Mouse (Mus musculus): ENCODE measurements at regions not wholly inside any gene's neighbourhood (a gene's known extent, or its start where the extent isn't known, plus 50 kb on each side); places are given as distances from the start of the nearest gene placed in this dataset.
A peak's percentile ranks its signal among the peaks of the same experiment; 100 is the strongest.
"Not testable (repeated sequence)": the region's sequence is repeated elsewhere in the genome, so short reads cannot be mapped to it uniquely, and the experiment has no call there.

DNA sequence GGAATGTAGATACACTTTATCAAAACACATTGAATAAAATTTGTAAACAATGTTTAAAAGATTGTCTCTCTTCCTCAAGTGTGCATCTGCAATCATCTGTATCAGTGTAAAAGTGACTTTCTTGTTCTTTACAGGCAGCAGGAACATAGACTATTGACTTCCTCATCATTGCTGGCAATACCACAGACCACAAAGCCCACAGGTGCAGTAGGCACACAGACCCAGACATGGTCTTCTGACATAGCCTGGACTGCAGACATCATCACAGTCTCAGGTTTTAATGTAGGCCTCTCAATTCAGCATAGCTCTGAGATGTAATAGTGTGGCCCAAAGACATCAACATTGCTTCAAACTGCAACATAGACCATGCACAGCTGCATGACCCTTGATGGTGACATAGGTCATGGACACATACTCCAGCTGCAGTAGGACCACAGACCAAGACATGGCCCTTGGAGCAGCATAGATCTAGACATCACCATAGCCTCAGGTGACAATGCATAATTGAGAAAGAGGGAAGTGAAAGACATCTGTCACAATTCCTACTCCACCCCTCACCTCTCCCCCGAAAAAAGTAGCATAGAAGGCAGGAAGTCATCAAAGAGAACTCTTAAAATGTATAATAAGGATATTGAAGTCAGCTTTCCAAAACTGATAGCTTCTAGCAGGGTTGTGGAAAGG lies 74.1 kb upstream of the Speer2 start:
- H3K27ac ChIP-seq (replicated peaks; ENCODE audit: low read depth, low read length) = no peak overlapping the region

GRCm38 (mm10) chr16:69943635-69944034 lies 80.1 kb upstream of the Speer2 start:
- Histone ChIP-seq H3K4me3 (ENCODE audit: low read depth, low read length) (no peak overlapping the region), H3K4me1 (ENCODE audit: control insufficient read depth, insufficient read depth, low read length) (no peaks in the 10 kb centered on the region), H3K9ac (ENCODE audit: low read depth, low read length) (no peak overlapping the region), H3K27ac (replicated peaks; ENCODE audit: low read depth, low read length) (no peak overlapping the region), H3K4me2 (ENCODE audit: low read depth, low read length) (no peak overlapping the region), H3K9me3 (ENCODE audit: control insufficient read depth, low read length) (no peaks in the 10 kb centered on the region), H3K36me3 (ENCODE audit: control insufficient read depth, insufficient read depth, low read length) (no peaks in the 10 kb centered on the region), H3K27me3 (replicated peaks; ENCODE audit: control insufficient read depth, insufficient read depth, low read length) (no peaks in the 10 kb centered on the region)
- 85% methylated on average over 1 of the region's 1 CpGs for WGBS
- DNase-seq (ENCODE audit: low spot score) (no peak), ATAC-seq (ENCODE audit: low read depth) (no peak)

More for the DNA sequence above, 74.1 kb upstream of the Speer2 start:
- Histone ChIP-seq H3K4me2 (ENCODE audit: low read depth, low read length) (no peak overlapping the region), H3K4me3 (ENCODE audit: low read depth, low read length) (no peak overlapping the region), H3K9me3 (ENCODE audit: control insufficient read depth, low read length) (no peaks in the 10 kb centered on the region), H3K36me3 (ENCODE audit: control insufficient read depth, insufficient read depth, low read length) (no peaks in the 10 kb centered on the region), H3K9ac (ENCODE audit: low read depth, low read length) (no peak overlapping the region), H3K27me3 (replicated peaks; ENCODE audit: control insufficient read depth, insufficient read depth, low read length) (no peaks in the 10 kb centered on the region), H3K4me1 (ENCODE audit: control insufficient read depth, insufficient read depth, low read length) (no peaks in the 10 kb centered on the region)
- WGBS = 78% methylated on average over 1 of the region's 1 CpGs
- no peak for ATAC-seq (ENCODE audit: low read depth)
- DNase-seq (ENCODE audit: low spot score) = no peak

DNA sequence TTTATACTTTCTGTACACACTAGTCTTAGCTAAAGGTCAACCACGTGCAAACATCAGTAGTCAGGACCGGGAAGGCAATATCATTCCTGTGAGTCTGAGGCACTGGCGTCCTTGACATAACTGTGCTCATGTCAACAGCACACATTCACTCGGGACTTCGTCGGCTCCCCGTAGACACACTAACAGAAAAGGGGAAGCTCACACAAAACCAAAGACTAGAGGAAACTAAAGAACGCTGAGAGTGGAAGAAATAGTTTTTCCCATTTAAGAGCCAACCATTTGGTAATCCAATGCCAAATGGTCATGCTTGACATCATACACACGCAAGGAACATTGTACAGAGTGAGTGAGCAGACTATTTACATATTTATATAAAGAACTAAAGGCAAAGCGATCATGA lies 85.2 kb upstream of the Speer2 start:
- WGBS = 81% methylated on average over 10 of the region's 10 CpGs
- no peak for ATAC-seq (ENCODE audit: low read depth)

GRCm38 (mm10) chr16:69949339-69949738 lies 85.8 kb upstream of the Speer2 start:
- Histone ChIP-seq H3K9ac (ENCODE audit: low read depth, low read length) (no peak overlapping the region), H3K4me1 (ENCODE audit: control insufficient read depth, insufficient read depth, low read length) (no peaks in the 10 kb centered on the region), H3K27me3 (replicated peaks; ENCODE audit: control insufficient read depth, insufficient read depth, low read length) (no peaks in the 10 kb centered on the region), H3K9me3 (ENCODE audit: control insufficient read depth, low read length) (no peaks in the 10 kb centered on the region), H3K4me3 (ENCODE audit: low read depth, low read length) (no peak overlapping the region), H3K36me3 (ENCODE audit: control insufficient read depth, insufficient read depth, low read length) (no peaks in the 10 kb centered on the region), H3K4me2 (ENCODE audit: low read depth, low read length) (no peak overlapping the region), H3K27ac (replicated peaks; ENCODE audit: low read depth, low read length) (no peak overlapping the region)
- 76% methylated on average over 7 of the region's 7 CpGs for WGBS
- ATAC-seq (ENCODE audit: low read depth) (no peak), DNase-seq (ENCODE audit: low spot score) (no peak)

More for the DNA sequence above, 85.2 kb upstream of the Speer2 start:
- Histone ChIP-seq H3K4me1 (ENCODE audit: control insufficient read depth, insufficient read depth, low read length) (no peaks in the 10 kb centered on the region), H3K4me2 (ENCODE audit: low read depth, low read length) (no peak overlapping the region), H3K4me3 (ENCODE audit: low read depth, low read length) (no peak overlapping the region), H3K9ac (ENCODE audit: low read depth, low read length) (no peak overlapping the region), H3K27ac (replicated peaks; ENCODE audit: low read depth, low read length) (no peak overlapping the region), H3K27me3 (replicated peaks; ENCODE audit: control insufficient read depth, insufficient read depth, low read length) (no peaks in the 10 kb centered on the region), H3K9me3 (ENCODE audit: control insufficient read depth, low read length) (no peaks in the 10 kb centered on the region), H3K36me3 (ENCODE audit: control insufficient read depth, insufficient read depth, low read length) (no peaks in the 10 kb centered on the region)
- DNase-seq (ENCODE audit: low spot score) = peak; percentile 2

GRCm38 (mm10) chr16:69951581-69951980 lies 88.0 kb upstream of the Speer2 start:
- 74% methylated on average over 2 of the region's 2 CpGs for WGBS
- Histone ChIP-seq H3K27ac (replicated peaks; ENCODE audit: low read depth, low read length) (no peak overlapping the region), H3K4me1 (ENCODE audit: control insufficient read depth, insufficient read depth, low read length) (no peaks in the 10 kb centered on the region), H3K4me3 (ENCODE audit: low read depth, low read length) (no peak overlapping the region), H3K9ac (ENCODE audit: low read depth, low read length) (no peak overlapping the region), H3K9me3 (ENCODE audit: control insufficient read depth, low read length) (no peaks in the 10 kb centered on the region), H3K27me3 (replicated peaks; ENCODE audit: control insufficient read depth, insufficient read depth, low read length) (no peaks in the 10 kb centered on the region), H3K36me3 (ENCODE audit: control insufficient read depth, insufficient read depth, low read length) (no peaks in the 10 kb centered on the region), H3K4me2 (ENCODE audit: low read depth, low read length) (no peak overlapping the region)
- ATAC-seq (ENCODE audit: low read depth) (no peak), DNase-seq (ENCODE audit: low spot score) (no peak)

DNA sequence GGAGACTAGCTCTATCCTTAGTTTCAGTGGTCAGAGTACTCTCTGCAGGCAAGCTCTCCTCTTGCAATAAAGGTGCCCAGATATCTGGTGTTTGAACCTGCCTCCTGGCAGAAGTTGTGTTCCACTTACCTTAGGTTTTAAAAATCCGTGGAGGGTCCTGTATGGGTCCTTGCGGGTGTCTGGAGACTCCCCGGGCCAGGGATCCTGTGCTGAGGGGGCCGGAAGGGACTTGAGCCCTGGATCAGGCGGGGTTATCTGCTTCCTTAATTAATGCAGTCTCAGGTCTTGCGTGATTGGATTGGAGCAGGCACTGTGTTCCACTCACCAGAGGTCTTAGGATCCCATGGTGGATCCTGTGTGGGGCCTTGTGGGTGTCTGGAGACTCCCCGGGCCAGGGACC lies 103.0 kb upstream of the Speer2 start:
- not testable (repeated sequence) for H3K9me3 ChIP-seq (ENCODE audit: control insufficient read depth, low read length); H3K36me3 ChIP-seq (ENCODE audit: control insufficient read depth, insufficient read depth, low read length); H3K9ac ChIP-seq (ENCODE audit: low read depth, low read length); H3K4me2 ChIP-seq (ENCODE audit: low read depth, low read length); H3K4me3 ChIP-seq (ENCODE audit: low read depth, low read length); H3K27me3 ChIP-seq (replicated peaks; ENCODE audit: control insufficient read depth, insufficient read depth, low read length); H3K27ac ChIP-seq (replicated peaks; ENCODE audit: low read depth, low read length); ATAC-seq (ENCODE audit: low read depth); DNase-seq (ENCODE audit: low spot score); H3K4me1 ChIP-seq (ENCODE audit: control insufficient read depth, insufficient read depth, low read length)
- WGBS = 89% methylated on average over 7 of the region's 7 CpGs

DNA sequence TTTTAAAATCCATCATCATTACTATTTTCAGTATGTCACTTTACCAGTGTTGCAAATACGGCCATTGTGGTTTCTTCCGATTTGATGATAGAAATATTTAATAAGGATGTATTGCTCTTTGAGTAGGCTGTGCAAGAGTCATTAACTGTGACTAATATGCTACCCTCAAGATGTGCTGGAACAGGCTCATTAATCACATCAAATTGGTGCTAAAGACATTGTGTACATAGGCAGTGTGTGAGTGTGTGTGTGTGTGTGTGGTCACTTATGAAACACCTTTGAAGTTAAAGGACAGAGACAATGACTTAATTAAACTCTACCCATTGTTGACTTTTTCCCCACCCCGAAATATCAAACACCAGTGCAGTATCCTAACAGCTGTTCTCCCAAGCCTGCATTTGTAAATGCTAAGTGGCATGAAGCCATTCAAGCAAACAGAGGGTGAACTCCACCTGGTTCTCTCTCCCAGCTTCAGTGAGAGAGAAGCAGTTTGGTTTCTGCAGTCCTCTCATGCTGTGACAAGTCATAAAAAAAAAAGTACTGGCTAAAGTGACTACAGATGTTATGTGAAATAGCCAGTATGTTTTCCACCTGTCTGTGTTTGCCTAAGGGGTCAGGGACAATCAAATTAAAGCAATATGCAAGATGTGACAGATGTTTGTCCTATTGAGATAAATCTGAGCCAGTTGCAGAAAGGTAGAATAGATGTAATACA lies 116.4 kb upstream of the Speer2 start:
- H3K36me3 ChIP-seq (ENCODE audit: control insufficient read depth, insufficient read depth, low read length) = no peaks in the 10 kb centered on the region
- DNase-seq (ENCODE audit: low spot score) (peak; percentile 30), ATAC-seq (ENCODE audit: low read depth) (0 out of 2 replicates have a peak, but pooled peaks have one; percentile 41)
- H3K4me3 ChIP-seq (ENCODE audit: low read depth, low read length) = no peak overlapping the region
- no peaks in the 10 kb centered on the region for H3K4me1 ChIP-seq (ENCODE audit: control insufficient read depth, insufficient read depth, low read length)
- H3K9me3 ChIP-seq (ENCODE audit: control insufficient read depth, low read length) = no peaks in the 10 kb centered on the region
- no peaks in the 10 kb centered on the region for H3K27me3 ChIP-seq (replicated peaks; ENCODE audit: control insufficient read depth, insufficient read depth, low read length)
- H3K9ac ChIP-seq (ENCODE audit: low read depth, low read length) = no peak overlapping the region
- 61% methylated on average over 3 of the region's 3 CpGs for WGBS
- H3K4me2 ChIP-seq (ENCODE audit: low read depth, low read length) = no peak overlapping the region
- no peak overlapping the region for H3K27ac ChIP-seq (replicated peaks; ENCODE audit: low read depth, low read length)

DNA sequence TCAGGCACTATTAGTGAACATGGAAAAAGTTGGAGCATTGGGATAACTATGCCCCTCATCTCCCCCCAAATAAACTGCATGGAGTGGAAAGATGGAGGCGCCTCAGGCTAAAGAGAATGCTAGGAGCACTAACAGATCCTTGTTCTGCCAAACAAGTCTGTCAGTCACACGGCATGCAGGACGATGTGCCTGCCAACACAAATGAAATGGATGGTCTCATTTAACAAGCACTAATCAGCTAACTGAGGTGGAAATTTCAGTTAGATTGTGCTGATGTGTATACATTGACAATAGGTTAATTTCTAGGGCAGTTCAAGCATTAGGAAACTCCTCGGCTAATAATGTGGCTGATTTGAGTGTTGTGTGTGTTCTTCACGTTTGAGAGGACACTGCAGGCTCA lies 120.8 kb upstream of the Speer2 start:
- H3K4me3 ChIP-seq (ENCODE audit: low read depth, low read length) = no peak overlapping the region
- DNase-seq (ENCODE audit: low spot score) = peak; percentile 39
- H3K27ac ChIP-seq (replicated peaks; ENCODE audit: low read depth, low read length) = no peak overlapping the region
- ATAC-seq (ENCODE audit: low read depth) = no peak
- H3K9me3 ChIP-seq (ENCODE audit: control insufficient read depth, low read length) = no peaks in the 10 kb centered on the region
- 40% methylated on average over 5 of the region's 5 CpGs for WGBS
- H3K27me3 ChIP-seq (replicated peaks; ENCODE audit: control insufficient read depth, insufficient read depth, low read length) = no peaks in the 10 kb centered on the region
- no peaks in the 10 kb centered on the region for H3K36me3 ChIP-seq (ENCODE audit: control insufficient read depth, insufficient read depth, low read length)
- H3K4me1 ChIP-seq (ENCODE audit: control insufficient read depth, insufficient read depth, low read length) = no peaks in the 10 kb centered on the region
- H3K9ac ChIP-seq (ENCODE audit: low read depth, low read length) = no peak overlapping the region
- no peak overlapping the region for H3K4me2 ChIP-seq (ENCODE audit: low read depth, low read length)

Measured in embryonic facial prominence, embryonic 14.5 days (tissue).